Mouse (Mus musculus) left cerebral cortex, adult 9 months (tissue): Measurements from ENCODE around the gene Otulinl.

Experiments used
- DNase-seq, 2 experiments: peaks; one replicate each; pipeline ENCODE4 v3.0.0; 2022; ENCODE audit warnings: low spot score in 2 of 2

Otulinl gene

DNA sequence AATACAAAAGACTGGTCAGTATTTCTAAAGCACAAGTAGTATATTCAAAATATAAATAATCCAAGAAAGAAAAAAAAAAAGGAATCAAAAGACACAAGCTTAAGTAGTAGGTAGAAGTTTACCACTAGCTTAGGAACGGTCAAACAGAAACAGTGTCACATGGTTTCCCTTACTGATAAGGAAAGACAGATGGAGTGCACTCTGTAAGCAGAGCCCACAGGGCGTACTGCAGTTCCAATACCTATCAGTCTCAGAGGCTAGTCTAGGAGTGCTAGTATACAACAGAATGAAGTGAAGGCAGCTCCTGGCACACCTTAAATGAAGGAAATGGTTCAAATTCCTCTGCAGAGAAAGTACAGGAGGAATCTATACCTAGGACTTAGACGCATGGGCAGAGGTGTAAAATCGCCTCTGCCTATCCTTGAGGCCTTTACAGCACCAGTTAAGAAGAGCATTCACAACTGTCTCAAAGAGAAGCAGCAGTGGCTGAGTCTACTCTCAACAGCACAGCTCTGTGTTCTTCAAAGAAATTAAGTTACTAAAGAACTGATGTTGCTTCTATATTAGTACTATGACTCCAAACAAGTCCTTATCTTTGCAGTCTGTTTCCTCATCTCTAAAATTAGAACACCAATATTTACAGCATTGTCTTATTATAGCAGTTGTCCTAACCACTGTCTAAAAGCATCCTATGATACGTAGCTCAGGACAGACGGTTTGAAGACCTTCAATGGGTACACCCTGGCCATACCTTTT lies 62.4 kb downstream of the Otulinl start:
- no peak for DNase-seq

DNA sequence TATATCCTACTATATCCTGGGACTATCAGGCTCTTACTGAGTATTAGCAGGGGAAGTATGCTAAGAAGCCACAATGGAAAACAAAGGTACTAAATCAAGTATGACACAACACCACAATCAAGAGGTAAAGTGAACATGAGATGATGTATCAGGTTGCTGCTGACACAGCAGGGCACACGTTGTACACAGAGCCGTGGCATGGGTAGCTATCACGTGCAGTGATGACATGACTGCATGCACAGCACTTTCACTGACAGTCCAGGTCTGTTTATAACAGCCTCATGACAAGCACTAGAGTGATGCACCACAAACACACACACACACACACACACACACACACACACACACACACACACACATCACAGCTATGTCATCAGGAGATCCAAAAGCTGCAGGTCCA lies 64.2 kb downstream of the Otulinl start:
- DNase-seq, result no peak

DNA sequence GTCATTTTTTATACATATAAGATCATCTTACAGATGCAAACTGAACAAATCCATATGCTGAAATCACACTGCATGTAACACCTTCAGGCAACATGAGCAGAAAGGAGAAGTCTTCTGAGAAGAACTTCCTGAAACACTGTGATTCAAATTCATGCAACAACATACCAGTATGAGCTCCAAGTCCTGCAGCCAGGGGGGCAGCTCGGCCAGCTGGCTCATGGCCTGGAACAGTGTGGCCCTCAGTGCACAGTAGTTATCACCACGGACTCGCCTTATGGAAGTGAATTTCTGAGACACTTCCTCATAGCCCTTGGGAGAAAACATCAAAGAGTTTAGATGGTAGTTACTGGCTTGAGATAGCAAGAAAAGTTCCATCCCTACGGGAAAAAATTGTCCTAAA lies 65.2 kb downstream of the Otulinl start:
- no peak for DNase-seq

DNA sequence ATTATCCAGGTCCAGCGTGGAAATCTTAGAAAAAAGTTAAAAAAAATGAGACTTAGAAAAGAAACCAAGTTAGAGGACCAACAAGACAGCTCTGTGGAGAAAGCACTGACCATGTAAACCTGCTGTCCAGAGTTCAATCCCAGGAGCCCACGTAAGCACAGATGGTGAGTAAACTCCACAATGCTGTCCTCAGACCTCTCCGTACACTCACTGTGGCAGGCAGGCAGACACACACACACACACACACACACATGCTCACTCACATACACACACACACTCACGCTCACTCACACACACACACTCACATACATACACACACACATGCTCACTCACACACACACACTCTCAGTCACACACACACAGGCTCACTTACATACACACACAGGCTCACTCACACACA lies 68.1 kb downstream of the Otulinl start:
- no peak for DNase-seq

DNA sequence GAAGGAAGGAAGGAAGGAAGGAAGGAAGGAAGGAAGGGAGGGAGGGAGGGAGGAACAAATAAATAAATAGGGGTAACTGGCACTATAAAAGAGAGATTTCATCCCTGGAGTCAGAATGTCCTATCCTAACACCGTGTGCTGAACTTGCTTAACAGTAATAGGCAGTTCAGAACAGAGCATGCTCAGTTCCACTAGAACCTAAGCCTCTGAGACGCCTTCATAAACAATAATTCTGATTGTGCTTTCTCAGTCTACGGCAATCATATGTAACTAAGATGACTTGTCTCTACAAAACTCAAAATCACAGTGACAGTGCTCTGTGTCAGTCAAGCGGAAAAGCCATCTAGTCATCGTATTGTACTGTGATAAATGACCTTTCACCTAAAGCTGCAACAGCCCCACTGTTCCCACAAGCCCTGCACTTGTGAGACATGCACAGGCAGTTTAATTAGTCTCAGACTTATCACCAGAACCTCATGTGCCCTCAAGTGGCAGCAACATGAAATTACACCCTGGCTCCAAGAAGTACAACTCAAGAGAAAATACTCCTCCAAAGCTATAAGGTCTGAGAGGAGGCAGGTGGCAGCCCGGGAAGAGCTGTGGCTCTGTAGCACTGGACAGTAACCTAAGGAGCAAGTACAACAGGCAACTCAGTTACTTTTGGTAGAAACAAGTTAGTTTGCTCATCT lies 68.7 kb downstream of the Otulinl start:
- DNase-seq, result peak in 1 of 2 experiments; percentile 76

DNA sequence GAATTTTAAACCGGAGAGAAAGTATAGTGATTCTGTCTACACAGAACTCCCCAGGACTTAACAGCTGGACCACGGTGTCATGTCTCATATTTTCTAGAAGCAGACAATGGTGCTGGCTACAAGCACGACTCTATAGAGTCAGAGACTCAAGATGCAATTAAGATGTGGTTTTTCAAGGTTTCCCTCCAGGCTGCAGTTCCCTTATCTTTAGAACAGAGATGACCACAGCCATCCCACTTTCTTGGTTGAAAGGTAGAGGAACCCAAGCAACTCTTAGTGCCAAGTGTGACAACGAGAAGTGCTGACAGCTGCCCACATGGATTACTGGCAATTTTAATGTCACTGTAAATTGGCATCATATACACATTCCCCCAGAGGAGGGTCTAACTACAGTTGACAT lies 71.8 kb downstream of the Otulinl start:
- DNase-seq, result no peak

DNA sequence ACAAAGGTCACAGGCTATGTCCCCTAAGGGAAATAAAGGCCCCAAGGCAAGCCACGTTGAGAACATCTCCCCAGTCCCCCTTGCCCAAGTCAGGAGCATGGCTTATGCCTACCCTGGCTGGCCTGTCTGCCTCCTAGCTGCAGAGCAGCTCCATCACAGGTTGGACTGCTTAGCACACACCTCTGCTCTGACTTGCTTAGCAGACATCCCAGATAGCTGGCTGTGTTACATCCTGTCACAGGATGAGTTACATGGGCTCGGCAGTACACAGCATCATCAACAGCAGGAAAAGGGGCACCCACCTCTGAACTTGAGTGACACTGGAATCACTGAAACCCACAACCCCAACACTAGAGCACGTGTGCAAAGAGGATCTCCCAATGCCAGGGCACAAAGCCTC lies 76.1 kb downstream of the Otulinl start:
- no peak for DNase-seq
